Mouse (Mus musculus): Measurements from ENCODE around the gene Tab1.

DNA sequence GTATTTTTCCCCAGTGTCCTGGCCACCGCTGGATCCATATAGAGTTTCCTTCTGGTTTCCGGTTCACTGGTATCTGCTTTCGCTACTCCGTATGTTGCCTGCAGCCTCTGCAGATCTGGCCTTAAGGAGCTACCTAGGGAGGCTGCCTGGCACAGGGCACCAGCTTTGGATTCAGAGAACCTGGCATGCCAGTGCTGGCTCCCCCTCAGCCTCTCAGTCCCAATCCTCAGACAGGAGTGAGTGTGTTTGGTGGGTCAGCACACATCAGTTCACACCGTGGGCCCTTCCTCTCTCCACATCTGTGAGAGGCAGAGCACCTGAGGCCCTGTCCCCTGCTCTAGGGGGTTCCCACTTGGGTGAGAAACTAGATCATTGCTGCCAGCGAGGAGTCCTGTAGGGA lies 31.4 kb upstream of the Tab1 start:
- TF ChIP-seq EP300 (IDR thresholded peaks at IDR 0.05; ENCODE audit: insufficient read depth, low read depth, low read length) (no peak), CTCF (IDR thresholded peaks at IDR 0.05) (no peak)
